Mouse (Mus musculus): ENCODE measurements around the gene Cyp2c23. TPM values are rescaled to one million over a fixed set of nuclear protein-coding genes. Genes with fewer than 3 reads are reported as not detected.

Cyp2c23 gene
- total and polyA plus RNA-seq, 3 experiments: not detected

- Histone ChIP-seq H3K27me3 (ENCODE audit: control insufficient read depth, insufficient read depth, low read length) (no peaks in the 10 kb centered on the region), H3K4me1 (ENCODE audit: control insufficient read depth, insufficient read depth, low read length) (no peaks in the 10 kb centered on the region), H3K79me2 (replicated peaks; ENCODE audit: control insufficient read depth, insufficient read depth, low read length) (no peaks in the 10 kb centered on the region), H3K27ac (no peak overlapping the region), H3K9ac (ENCODE audit: low read depth, low read length) (no peak overlapping the region), H3K4me3 (no peak overlapping the region), H3K36me3 (ENCODE audit: control insufficient read depth, insufficient read depth, low read length) (no peaks in the 10 kb centered on the region)
- TF ChIP-seq EP300 (IDR thresholded peaks at IDR 0.05; ENCODE audit: insufficient read depth, low read depth, low read length) (no peak), CTCF (IDR thresholded peaks at IDR 0.05) (no peak), POLR2A (IDR thresholded peaks at IDR 0.05; ENCODE audit: insufficient read depth, low read depth, low read length) (no peak)
- WGBS: 19% methylated on average over 4 of the region's 4 CpGs
- DNase-seq: peak in 1 of 2 experiments; percentile 29
- intact Hi-C loops (cut with DNase I): no loop called here
Measured at GRCm38 (mm10) chr19:43957402-43957801, 71.6 kb downstream of the Cyp2c23 start.

GRCm38 (mm10) chr19:43955266-43955665, 73.7 kb downstream of the Cyp2c23 start:
- no peaks in the 10 kb centered on the region for H3K79me2 ChIP-seq (replicated peaks; ENCODE audit: control insufficient read depth, insufficient read depth, low read length)
- no peak overlapping the region for H3K9ac ChIP-seq (ENCODE audit: low read depth, low read length)
- TF ChIP-seq EP300 (IDR thresholded peaks at IDR 0.05; ENCODE audit: insufficient read depth, low read depth, low read length) (no peak), CTCF (IDR thresholded peaks at IDR 0.05) (no peak)
- intact Hi-C loops (cut with DNase I): no loop called here
- DNase-seq: no peak
- no peak overlapping the region for H3K4me3 ChIP-seq
- 60% methylated on average over 5 of the region's 5 CpGs for WGBS
- no peaks in the 10 kb centered on the region for H3K4me1 ChIP-seq (ENCODE audit: control insufficient read depth, insufficient read depth, low read length)
- no peaks in the 10 kb centered on the region for H3K36me3 ChIP-seq (ENCODE audit: control insufficient read depth, insufficient read depth, low read length)
- H3K27ac ChIP-seq: no peak overlapping the region
- no peaks in the 10 kb centered on the region for H3K27me3 ChIP-seq (ENCODE audit: control insufficient read depth, insufficient read depth, low read length)

Other genes with a start within 250 kb of the Cyp2c23 start
- not detected for gene Abcc2, start 247.0 kb downstream of the Cyp2c23 start, total RNA-seq (2021)
- 0.06 and 0.15 TPM in 2 replicates for gene Abcc2, start 247.0 kb downstream of the Cyp2c23 start, polyA plus RNA-seq (2012; rRNA removed)
- gene Dnmbp, start 89.0 kb downstream of the Cyp2c23 start, total RNA-seq (2021): 1 to 10 TPM; 8.1 to 9.8 TPM
- gene Dnmbp, start 89.0 kb downstream of the Cyp2c23 start, polyA plus RNA-seq (2012; rRNA removed): 7.1 and 9.6 TPM in 2 replicates
- gene Cpn1, start 42.7 kb downstream of the Cyp2c23 start, total RNA-seq (2021): under 1 TPM in 1 of 2 experiments, not detected in 1; 0.31 TPM
- 0.18 and 0.47 TPM in 2 replicates for gene Cpn1, start 42.7 kb downstream of the Cyp2c23 start, polyA plus RNA-seq (2012; rRNA removed)
- 1 to 10 TPM; 6.0 to 7.8 TPM for gene Erlin1, start 40.6 kb upstream of the Cyp2c23 start, total RNA-seq (2021)
- gene Erlin1, start 40.6 kb upstream of the Cyp2c23 start, polyA plus RNA-seq (2012; rRNA removed): 4.1 and 6.3 TPM in 2 replicates
- 10 to 100 TPM; 31.2 to 32.5 TPM for gene Chuk, start 78.3 kb upstream of the Cyp2c23 start, total RNA-seq (2021)
- gene Chuk, start 78.3 kb upstream of the Cyp2c23 start, polyA plus RNA-seq (2012; rRNA removed): 13.9 and 28.9 TPM in 2 replicates
- 1 to 10 TPM; 8.0 to 9.5 TPM for gene Cwf19l1, start 106.7 kb upstream of the Cyp2c23 start, total RNA-seq (2021)
- gene Cwf19l1, start 106.7 kb upstream of the Cyp2c23 start, polyA plus RNA-seq (2012; rRNA removed): 5.5 and 8.6 TPM in 2 replicates
- gene Bloc1s2, start 117.2 kb upstream of the Cyp2c23 start, total RNA-seq (2021): 10 to 100 TPM; 14.7 to 16.6 TPM
- gene Bloc1s2, start 117.2 kb upstream of the Cyp2c23 start, polyA plus RNA-seq (2012; rRNA removed): 15.1 and 19.1 TPM in 2 replicates
- gene Pkd2l1, start 163.2 kb upstream of the Cyp2c23 start, total RNA-seq (2021): not detected
- gene Pkd2l1, start 163.2 kb upstream of the Cyp2c23 start, polyA plus RNA-seq (2012; rRNA removed): not detected in 2 replicates
- gene Scd3, start 174.1 kb upstream of the Cyp2c23 start, total RNA-seq (2021): under 1 TPM in 1 of 2 experiments, not detected in 1; 0.13 TPM
- 0.37 TPM in 1 of 2 replicates, not detected in the other for gene Scd3, start 174.1 kb upstream of the Cyp2c23 start, polyA plus RNA-seq (2012; rRNA removed)

Measured in heart, adult 2 months (tissue).